Mouse (Mus musculus): ENCODE results near the gene Gm10100.
"Not testable (repeated sequence)": the region's sequence is repeated elsewhere in the genome, so short reads cannot be mapped to it uniquely, and the experiment has no call there.

Gm10100 gene

GRCm38 (mm10) chr10:77753448-77753847 is 27.2 kb downstream of the Gm10100 start:
- DNase-seq = no peak

GRCm38 (mm10) chr10:77759582-77759981 is 33.3 kb downstream of the Gm10100 start, which contains the start of gene Gm3233:
Gene Gm3233 (minus strand): TSS chr10:77759682.
- not testable (repeated sequence) for DNase-seq

GRCm38 (mm10) chr10:77769727-77770126 is 43.4 kb downstream of the Gm10100 start:
- no peak for DNase-seq

GRCm38 (mm10) chr10:77771225-77771624 is 44.9 kb downstream of the Gm10100 start, which contains the start of gene Gm3238:
Gene Gm3238 (minus strand): TSS chr10:77771325.
- DNase-seq = not testable (repeated sequence)

GRCm38 (mm10) chr10:77772142-77772541 is 45.9 kb downstream of the Gm10100 start:
- DNase-seq = not testable (repeated sequence)

Measured in kidney, postnatal 25 days (tissue).